9 mouse cellular contexts compared by ENCODE assay signal in genomic region chr11:61578983-61579877, GRCm38 (mm10). TPM values are rescaled to one million over a fixed set of nuclear protein-coding genes. Genes with fewer than 3 reads are reported as not detected.
A peak's percentile ranks its signal among the peaks of the same experiment; 100 is the strongest.
DNase-seq lines count a peak whose midpoint lies in the region; ATAC-seq and TF ChIP-seq lines count a peak whose summit lies in the region.
"Had no signal": no experiment of that assay in that cellular context is flagged by ENCODE, and none has a peak within 500 bp of the region (broad histone marks: within the 10 kb centered on the region; RNA-seq: fewer than 3 reads in every experiment).

Epn2 (minus strand) TSS chr11:61579687.

- H3K4me3 ChIP-seq in heart, embryonic 13.5 days: peak within 1 kb of the TSS; percentile 78
- H3K4me3 ChIP-seq in liver, embryonic 14.5 days (ENCODE audit: insufficient read depth in 1 of 2, low read depth in 2 of 2, low read length in 2 of 2): peak within 1 kb of the TSS; percentile 56 to 65
- peak within 1 kb of the TSS; percentile 87 for H3K4me3 ChIP-seq in neural tube, embryonic 12.5 days
- H3K4me3 ChIP-seq in stomach, postnatal 0 days (ENCODE audit: low read depth, low read length): peak within 1 kb of the TSS; percentile 93

- H3K9ac ChIP-seq in heart, embryonic 13.5 days: peak within 1 kb of the TSS; percentile 94
- peak within 1 kb of the TSS; percentile 14 for H3K9ac ChIP-seq in liver, embryonic 14.5 days (replicated peaks)
- peak within 1 kb of the TSS; percentile 86 for H3K9ac ChIP-seq in neural tube, embryonic 12.5 days
- H3K9ac ChIP-seq in stomach, postnatal 0 days (ENCODE audit: low read length): peak within 1 kb of the TSS; percentile 94

- TF ChIP-seq POLR2A in brain, embryonic 14.5 days (IDR thresholded peaks at IDR 0.05; ENCODE audit: borderline replicate concordance, extremely low read depth, insufficient read depth, insufficient read length, poor library complexity, severe bottlenecking): peak; percentile 81

- H3K36me3 ChIP-seq in heart, embryonic 13.5 days: no peaks in the 10 kb centered on the region
- H3K36me3 ChIP-seq in liver, embryonic 14.5 days (replicated peaks; ENCODE audit: control insufficient read depth, insufficient read depth, low read depth): no peaks in the 10 kb centered on the region
- no peaks in the 10 kb centered on the region for H3K36me3 ChIP-seq in neural tube, embryonic 12.5 days
- no peaks in the 10 kb centered on the region for H3K36me3 ChIP-seq in stomach, postnatal 0 days (ENCODE audit: control insufficient read depth, insufficient read depth, low read length)

- under 1% methylated on average over 84 of the region's 93 CpGs for WGBS in heart, embryonic 13.5 days
- WGBS in liver, embryonic 14.5 days (ENCODE audit: insufficient replicate concordance): under 1% methylated on average over 78 of the region's 93 CpGs
- WGBS in neural tube, embryonic 12.5 days: 1% methylated on average over 87 of the region's 93 CpGs
- WGBS in stomach, postnatal 0 days: under 1% methylated on average over 63 of the region's 93 CpGs

- TF ChIP-seq CTCF in brain, embryonic 14.5 days (IDR thresholded peaks at IDR 0.05; ENCODE audit: borderline replicate concordance, extremely low read depth, insufficient read depth, insufficient read length): peak; percentile 30; the same call in 1 of the 2 replicates
- no peak for TF ChIP-seq CTCF in liver, embryonic 14.5 days (IDR thresholded peaks at IDR 0.05; ENCODE audit: low read depth)
- TF ChIP-seq CTCF in stomach, postnatal 0 days (IDR thresholded peaks at IDR 0.05; ENCODE audit: low read depth): peak; percentile 56

- H3K27me3 ChIP-seq in heart, embryonic 13.5 days (replicated peaks): no peaks in the 10 kb centered on the region
- peaks cover 24% of the 10 kb centered on the region for H3K27me3 ChIP-seq in liver, embryonic 14.5 days (ENCODE audit: control insufficient read depth, insufficient read depth, low read length)
- no peaks in the 10 kb centered on the region for H3K27me3 ChIP-seq in neural tube, embryonic 12.5 days (replicated peaks)
- H3K27me3 ChIP-seq in stomach, postnatal 0 days (ENCODE audit: control insufficient read depth, insufficient read depth, low read length): no peaks in the 10 kb centered on the region

- ATAC-seq in erythroid progenitor cell, adult 5-6 weeks (replicated peaks; ENCODE audit: low FRiP score, poor library complexity, severe bottlenecking): 0 out of 2 replicates have a peak, but pooled peaks have one; percentile 39
- peak; percentile 93 for ATAC-seq in heart, embryonic 13.5 days (ENCODE audit: extremely low read depth, insufficient number of reproducible peaks, low FRiP score, low TSS enrichment)
- peak; percentile 83 for ATAC-seq in liver, embryonic 14.5 days (ENCODE audit: insufficient read depth)
- ATAC-seq in neural tube, embryonic 12.5 days (ENCODE audit: low FRiP score, low read depth): peak; percentile 91
- peak; percentile 92 for ATAC-seq in stomach, postnatal 0 days (ENCODE audit: low FRiP score, low TSS enrichment)

- no peaks in the 10 kb centered on the region for H3K9me3 ChIP-seq in heart, embryonic 13.5 days
- H3K9me3 ChIP-seq in liver, embryonic 14.5 days (ENCODE audit: control insufficient read depth, low read length): no peaks in the 10 kb centered on the region
- H3K9me3 ChIP-seq in neural tube, embryonic 12.5 days: peaks cover 6% of the 10 kb centered on the region; the same call in 1 of the 2 replicates
- no peaks in the 10 kb centered on the region for H3K9me3 ChIP-seq in stomach, postnatal 0 days (ENCODE audit: control insufficient read depth, low read length)

- no peak for TF ChIP-seq EP300 in liver, embryonic 14.5 days (IDR thresholded peaks at IDR 0.05; ENCODE audit: low read depth)
- TF ChIP-seq EP300 in stomach, postnatal 0 days (optimal IDR thresholded peaks at IDR 0.05): no peak

- H3K4me1 ChIP-seq in heart, embryonic 13.5 days: peaks cover 36% of the 10 kb centered on the region
- no peaks in the 10 kb centered on the region for H3K4me1 ChIP-seq in liver, embryonic 14.5 days (replicated peaks; ENCODE audit: control insufficient read depth in 2 of 2, insufficient read depth in 2 of 2, low read length in 1 of 2)
- H3K4me1 ChIP-seq in neural tube, embryonic 12.5 days: peaks cover 17% of the 10 kb centered on the region
- H3K4me1 ChIP-seq in stomach, postnatal 0 days (replicated peaks; ENCODE audit: control insufficient read depth, insufficient read depth): no peaks in the 10 kb centered on the region; the same call in 1 of the 2 replicates

- peak; percentile 17 to 48 for DNase-seq in CD8-positive naive resting alpha-beta T cell, adult 2 months (ENCODE audit: low read depth in 2 of 2, low spot score in 2 of 2)
- peak; percentile 85 for DNase-seq in brain, embryonic 14.5 days (ENCODE audit: low read depth)
- DNase-seq in kidney, postnatal 14 days: peak; percentile 86
- DNase-seq in liver, embryonic 14.5 days (ENCODE audit: low read depth in 3 of 3, low spot score in 3 of 3): peak; percentile 14 to 31 (median 24)
- peak; percentile 85 for DNase-seq in stomach, postnatal 0 days (ENCODE audit: low spot score)

- peak within 1 kb of the TSS; percentile 89 for H3K4me2 ChIP-seq in heart, embryonic 13.5 days
- H3K4me2 ChIP-seq in liver, embryonic 14.5 days (ENCODE audit: low read depth): peak within 1 kb of the TSS; percentile 85
- peak within 1 kb of the TSS; percentile 92 for H3K4me2 ChIP-seq in neural tube, embryonic 12.5 days (replicated peaks)
- H3K4me2 ChIP-seq in stomach, postnatal 0 days (replicated peaks; ENCODE audit: low read depth): peak within 1 kb of the TSS; percentile 98

- peak within 1 kb of the TSS; percentile 92 for H3K27ac ChIP-seq in heart, embryonic 13.5 days (replicated peaks)
- H3K27ac ChIP-seq in liver, embryonic 14.5 days: no peak within 1 kb of the TSS
- H3K27ac ChIP-seq in neural tube, embryonic 12.5 days: peak within 1 kb of the TSS; percentile 54
- H3K27ac ChIP-seq in stomach, postnatal 0 days (replicated peaks): peak within 1 kb of the TSS; percentile 92
- H3K27ac ChIP-seq: macrophage had no signal

RNA-seq across cellular contexts. Expression of gene Epn2, which starts in this region (rescaled TPM):
- 66.2 and 69.1 TPM in 2 replicates for polyA plus RNA-seq in brain, embryonic 14.5 days (2012; rRNA removed)
- not detected in 2 replicates for total RNA-seq in erythroid progenitor cell, adult 5-6 weeks (2015; ENCODE audit: low replicate concordance)
- not detected in 2 replicates for total RNA-seq in erythroid progenitor cell, adult 5-6 weeks (2017; ENCODE audit: low replicate concordance)
- polyA plus RNA-seq in heart, embryonic 13.5 days (2015; fragmentation: Nextera tagmentation; extraction: Ambion mirVana): 19.8 and 20.5 TPM in 2 replicates
- polyA plus RNA-seq in liver, embryonic 14.5 days (2012; rRNA removed): 1.7 and 1.9 TPM in 2 replicates
- 1.3 and 1.7 TPM in 2 replicates for polyA plus RNA-seq in liver, embryonic 14.5 days (2014; fragmentation: Nextera tagmentation; extraction: Ambion mirVana)
- polyA plus RNA-seq in neural tube, embryonic 12.5 days (2016; fragmentation: Nextera tagmentation; extraction: Ambion mirVana): 40.6 and 43.8 TPM in 2 replicates
- 15.8 and 17.8 TPM in 2 replicates for polyA plus RNA-seq in stomach, postnatal 0 days (2015; fragmentation: Nextera tagmentation; extraction: Ambion mirVana)

Comparison
In these comparisons a context has a peak if more than half of its experiments do, and no peak if none do; other contexts are left out.
1. Peak in ATAC-seq in erythroid progenitor cell, adult 5-6 weeks; RNA of the gene not detected or under 1 TPM.
2. DNase-seq: peak in every context shown above with its lines; median percentile 86 in kidney, postnatal 14 days; 85 in brain, embryonic 14.5 days; 85 in stomach, postnatal 0 days; 32 in CD8-positive naive resting alpha-beta T cell, adult 2 months; 24 in liver, embryonic 14.5 days.
3. ATAC-seq: peak in every context shown above with its lines; median percentile 93 in heart, embryonic 13.5 days; 92 in stomach, postnatal 0 days; 91 in neural tube, embryonic 12.5 days; 83 in liver, embryonic 14.5 days; 39 in erythroid progenitor cell, adult 5-6 weeks.
4. H3K9ac ChIP-seq: peak in every context shown above with its lines; median percentile 94 in heart, embryonic 13.5 days; 94 in stomach, postnatal 0 days; 86 in neural tube, embryonic 12.5 days; 14 in liver, embryonic 14.5 days.